Mouse (Mus musculus) spleen, adult 2 months (tissue): ENCODE results near the gene Tfr2. TPM values are rescaled to one million over a fixed set of nuclear protein-coding genes. Genes with fewer than 3 reads are reported as not detected.

Experiments used
- DNase-seq, 2 experiments: peaks; one replicate each; pipeline versions ENCODE4 v3.0.0 to v3.0.0-alpha.2; 2012 to 2021; ENCODE audit warnings: low spot score in 2 of 2, low read depth in 1 of 2
- H3K27ac ChIP-seq: fragments of 200-500 bp; 2 replicates; pipeline ENCODE4 v1.5.1; 2012; ENCODE audit warnings: low read length, inconsistent platforms; ENCODE audit not compliant: insufficient read depth
- H3K27me3 ChIP-seq: fragments of 200-500 bp; 2 replicates; pipeline ENCODE4 v1.6.1; 2012; ENCODE audit warnings: mild to moderate bottlenecking, moderate library complexity, low read length, inconsistent platforms; ENCODE audit not compliant: control insufficient read depth, insufficient read depth
- H3K36me3 ChIP-seq: fragments of 200-500 bp; 2 replicates; pipeline ENCODE4 v1.6.1; 2012; ENCODE audit warnings: mild to moderate bottlenecking, low read length, inconsistent platforms; ENCODE audit not compliant: control insufficient read depth, insufficient read depth
- H3K4me1 ChIP-seq: fragments of 200-500 bp; 2 replicates; pipeline ENCODE4 v1.6.1; 2011; ENCODE audit warnings: inconsistent platforms; ENCODE audit not compliant: control insufficient read depth, insufficient read depth, insufficient read length
- H3K4me3 ChIP-seq: fragments of 200-500 bp; 2 replicates; pipeline ENCODE4 v1.5.1; 2011; ENCODE audit warnings: mild to moderate bottlenecking, inconsistent platforms; ENCODE audit not compliant: insufficient read depth, insufficient read length; ENCODE audit errors: extremely low read depth
- CTCF ChIP-seq: fragments of 200-500 bp; IDR thresholded peaks from 2 replicates; pipeline ENCODE4 v1.5.1; 2011; ENCODE audit warnings: mild to moderate bottlenecking, inconsistent platforms; ENCODE audit not compliant: insufficient read depth, insufficient read length, insufficient replicate concordance; ENCODE audit errors: extremely low read depth
- POLR2A ChIP-seq: fragments of 200-500 bp; IDR thresholded peaks from 2 replicates; pipeline ENCODE4 v1.6.1; 2011; ENCODE audit warnings: low read depth, low read length, inconsistent platforms
- WGBS: fragments of 180-500 bp; shearing (Covaris S2); methylation state at CpG from one replicate; pipeline ENCODE4 v1.1.7; 2018; 5-methylcytosine and 5-hydroxymethylcytosine counted together
- polyA plus RNA-seq: library from polyadenylated mRNA; depleted of rRNA; stranded (reverse); fragments of >200 nt; gene quantifications from 2 replicates; pipeline ENCODE4 v1.2.3, GENCODE M21; 2012; rRNA removed

The Tfr2 gene
- polyA plus RNA-seq, 1 experiment, result 12.2 TPM

DNA sequence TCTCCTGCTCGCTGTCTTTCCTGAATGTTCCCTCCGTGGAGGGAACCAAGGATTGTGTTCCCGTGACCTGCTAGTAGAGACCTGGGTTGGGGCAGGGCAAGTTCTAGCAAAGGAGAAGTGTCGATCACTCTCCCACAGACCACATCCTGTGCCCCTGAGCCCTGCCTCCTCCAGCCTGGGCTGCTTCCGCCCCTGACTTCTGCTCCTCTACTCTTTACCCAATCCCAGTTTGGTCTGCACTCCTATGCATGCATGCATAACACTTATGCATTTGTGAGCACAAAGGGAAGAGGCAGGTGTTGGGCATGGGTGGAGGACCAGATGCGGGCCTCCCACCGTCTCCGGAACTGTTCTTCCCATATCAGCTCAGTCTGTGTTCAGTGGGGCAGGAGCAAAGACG lies 61.5 kb downstream of the Tfr2 start:
- Histone ChIP-seq H3K4me1 (peaks cover 11% of the 10 kb centered on the region; the same call in 1 of the 2 replicates), H3K27me3 (no peaks in the 10 kb centered on the region), H3K4me3 (peak overlapping the region; percentile 78), H3K27ac (peak overlapping the region; percentile 93), H3K36me3 (peaks cover 18% of the 10 kb centered on the region)
- peak; percentile 61 to 86 for DNase-seq
- WGBS, result under 1% methylated on average over 9 of the region's 9 CpGs
- TF ChIP-seq POLR2A (no peak; the same call in 1 of the 2 replicates), CTCF (no peak)

DNA sequence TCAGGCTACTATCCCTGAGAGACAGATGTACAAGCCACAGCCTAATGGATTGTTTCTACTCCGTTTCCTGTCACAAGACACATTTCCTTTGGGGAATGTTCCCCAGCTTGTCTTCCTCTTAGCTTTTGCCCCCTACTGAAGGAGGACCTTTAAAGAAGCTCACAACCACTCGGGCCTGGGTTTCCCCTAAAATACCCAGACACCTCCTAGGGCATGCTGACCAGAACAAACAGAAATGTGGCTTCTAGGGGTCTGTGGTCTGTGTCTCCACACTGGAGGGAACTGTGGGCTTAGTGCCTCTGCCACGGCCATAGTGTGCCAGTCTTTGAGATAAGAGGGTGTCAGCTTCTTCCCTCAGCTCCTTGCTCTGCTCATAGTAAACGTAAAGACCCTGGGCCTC lies 62.0 kb downstream of the Tfr2 start:
- peaks cover 11% of the 10 kb centered on the region; the same call in 1 of the 2 replicates for H3K4me1 ChIP-seq
- 5% methylated on average over 4 of the region's 4 CpGs for WGBS
- TF ChIP-seq POLR2A (no peak), CTCF (no peak)

DNA sequence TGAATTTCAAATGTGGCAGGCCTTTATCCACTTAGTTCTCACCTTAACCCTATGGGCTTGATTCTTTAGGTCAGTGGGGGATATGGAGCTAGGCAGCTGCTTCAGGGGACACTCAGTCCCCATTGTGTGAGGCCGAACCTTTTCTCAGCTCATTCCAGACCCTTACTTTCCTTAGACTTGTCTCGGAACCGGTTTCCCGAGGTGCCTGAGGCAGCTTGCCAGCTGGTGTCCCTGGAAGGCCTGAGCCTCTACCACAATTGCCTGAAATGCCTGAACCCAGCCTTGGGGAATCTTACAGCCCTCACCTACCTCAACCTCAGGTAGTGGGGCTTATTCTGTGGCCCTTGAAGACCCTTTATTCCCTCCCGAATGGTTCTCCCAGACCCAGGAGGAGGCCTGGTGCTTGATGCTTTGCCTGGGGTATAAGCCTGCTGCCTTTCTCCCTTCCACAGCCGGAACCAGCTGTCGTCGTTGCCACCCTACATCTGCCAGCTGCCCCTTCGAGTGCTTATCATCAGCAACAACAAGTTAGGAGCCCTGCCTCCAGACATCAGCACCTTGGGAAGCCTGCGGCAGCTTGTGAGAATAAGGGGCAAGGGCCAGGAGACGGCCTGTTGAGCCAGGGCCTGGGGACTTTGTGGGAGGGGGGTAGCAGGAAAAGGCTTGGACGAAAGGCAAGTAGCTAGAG lies 63.9 kb downstream of the Tfr2 start:
- Histone ChIP-seq H3K36me3 (peaks cover 41% of the 10 kb centered on the region), H3K4me1 (peaks cover 11% of the 10 kb centered on the region; the same call in 1 of the 2 replicates)
- no peak for DNase-seq

More for the DNA sequence above, 62.0 kb downstream of the Tfr2 start:
- Histone ChIP-seq H3K4me3 (peak overlapping the region; percentile 41), H3K36me3 (peaks cover 22% of the 10 kb centered on the region), H3K27me3 (no peaks in the 10 kb centered on the region), H3K27ac (peak overlapping the region; percentile 93)
- peak in 1 of 2 experiments; percentile 37 for DNase-seq

More for the DNA sequence above, 63.9 kb downstream of the Tfr2 start:
- no peak for TF ChIP-seq CTCF
- TF ChIP-seq POLR2A, result no peak
- WGBS, result 92% methylated on average over 12 of the region's 12 CpGs
- Histone ChIP-seq H3K4me3 (no peak overlapping the region), H3K27me3 (no peaks in the 10 kb centered on the region), H3K27ac (no peak overlapping the region)

Other genes with a start within 250 kb of the Tfr2 start
- 25.8 and 29.7 TPM in 2 replicates for gene Slc12a9, start 236.2 kb upstream of the Tfr2 start, polyA plus RNA-seq
- gene Ephb4, start 219.7 kb upstream of the Tfr2 start, polyA plus RNA-seq, result 13.5 and 14.8 TPM in 2 replicates
- 0.02 and 0.06 TPM in 2 replicates for gene Zan, start 92.8 kb upstream of the Tfr2 start, polyA plus RNA-seq
- gene Pop7, start 67.3 kb upstream of the Tfr2 start, polyA plus RNA-seq, result 26.6 and 40.1 TPM in 2 replicates
- 40.3 and 49.8 TPM in 2 replicates for gene Gigyf1, start 51.3 kb upstream of the Tfr2 start, polyA plus RNA-seq
- gene Epo, start 36.6 kb upstream of the Tfr2 start, polyA plus RNA-seq, result not detected in 2 replicates
- gene Gnb2, start 36.3 kb upstream of the Tfr2 start, polyA plus RNA-seq, result 762 and 932 TPM in 2 replicates
- not detected in 2 replicates for gene Actl6b, start 16.3 kb upstream of the Tfr2 start, polyA plus RNA-seq
- gene Mospd3, start 31.2 kb downstream of the Tfr2 start, polyA plus RNA-seq, result 90.3 and 131 TPM in 2 replicates
- gene Pcolce, start 43.9 kb downstream of the Tfr2 start, polyA plus RNA-seq, result 69.6 and 88.0 TPM in 2 replicates
- gene Fbxo24, start 59.2 kb downstream of the Tfr2 start, polyA plus RNA-seq, result 0.25 and 0.26 TPM in 2 replicates
- 249 and 293 TPM in 2 replicates for gene Lrch4, start 59.3 kb downstream of the Tfr2 start, polyA plus RNA-seq
- gene Gm20605, start 59.3 kb downstream of the Tfr2 start, polyA plus RNA-seq, result 69.4 and 70.9 TPM in 2 replicates
- gene Sap25, start 71.5 kb downstream of the Tfr2 start, polyA plus RNA-seq, result 328 and 407 TPM in 2 replicates
- gene Irs3, start 75.9 kb downstream of the Tfr2 start, polyA plus RNA-seq, result 0.79 and 1.0 TPM in 2 replicates
- gene Agfg2, start 114.9 kb downstream of the Tfr2 start, polyA plus RNA-seq, result 16.5 and 23.3 TPM in 2 replicates
- gene Nyap1, start 171.8 kb downstream of the Tfr2 start, polyA plus RNA-seq, result 1.2 and 1.9 TPM in 2 replicates
- 133 and 180 TPM in 2 replicates for gene Tsc22d4, start 175.9 kb downstream of the Tfr2 start, polyA plus RNA-seq
- gene Ppp1r35, start 209.0 kb downstream of the Tfr2 start, polyA plus RNA-seq, result 43.9 and 55.3 TPM in 2 replicates
- 36.9 and 44.4 TPM in 2 replicates for gene Mepce, start 217.8 kb downstream of the Tfr2 start, polyA plus RNA-seq
- gene Zcwpw1, start 218.0 kb downstream of the Tfr2 start, polyA plus RNA-seq, result 1.6 and 2.4 TPM in 2 replicates